Mouse (Mus musculus): ENCODE measurements around the gene Timm8a1.

The Timm8a1 gene

GRCm38 (mm10) chrX:134525260-134525659 is 16.4 kb downstream of the Timm8a1 start:
- no peak for DNase-seq (ENCODE audit: low read depth)

GRCm38 (mm10) chrX:134523772-134524171 is 17.9 kb downstream of the Timm8a1 start:
- no peak for DNase-seq (ENCODE audit: low read depth)

DNA sequence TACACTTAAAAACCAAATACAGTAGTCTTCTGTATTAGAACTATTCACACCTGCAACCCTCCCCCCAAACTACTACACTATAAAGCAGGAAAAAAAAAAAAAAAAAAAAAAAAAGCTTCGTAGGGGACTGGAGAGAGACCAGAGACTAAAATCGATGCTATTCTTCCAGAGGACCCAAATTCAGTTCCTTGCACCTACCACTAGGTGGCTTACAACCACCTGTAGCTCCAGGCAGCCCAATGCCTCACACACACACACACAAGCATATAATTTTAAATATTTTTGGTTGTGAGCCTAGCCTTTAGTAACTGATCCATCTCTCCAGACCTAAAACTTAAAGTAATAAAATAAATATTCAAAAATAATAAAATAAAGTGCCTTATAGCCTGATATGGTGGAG is 32.2 kb downstream of the Timm8a1 start:
- DNase-seq (ENCODE audit: low read depth), result peak; percentile 6

DNA sequence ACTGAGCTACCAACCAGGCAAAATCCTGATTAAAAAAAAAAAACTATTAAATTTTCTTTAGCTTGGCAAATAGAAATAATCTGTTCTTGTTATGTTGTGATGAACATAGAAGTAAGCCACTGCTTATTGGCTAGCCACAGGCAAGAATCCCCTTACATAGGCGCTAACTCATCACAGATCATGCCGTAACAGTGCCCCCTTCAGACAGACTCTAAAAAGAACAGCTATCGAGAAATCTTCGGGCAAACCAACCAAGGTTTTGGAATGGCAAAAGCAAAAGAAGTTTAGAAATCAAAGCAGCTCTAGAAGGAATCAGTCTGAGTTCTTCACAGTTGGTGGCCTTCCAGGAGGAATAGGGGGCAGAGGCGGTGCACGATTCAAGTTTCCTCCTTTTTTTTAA is 33.7 kb downstream of the Timm8a1 start:
- DNase-seq (ENCODE audit: low read depth), result no peak

GRCm38 (mm10) chrX:134500651-134501050 is 41.0 kb downstream of the Timm8a1 start:
- no peak for DNase-seq (ENCODE audit: low read depth)

Data from induced T-regulatory cell, adult 2 months (primary cell).